Mouse (Mus musculus) liver, adult 2 months (tissue): ENCODE results near the gene Spta1. TPM values are rescaled to one million over a fixed set of nuclear protein-coding genes. Genes with fewer than 3 reads are reported as not detected.

Experiments
- DNase-seq: peaks from one replicate; pipeline ENCODE4 v3.0.0-alpha.2; 2011; ENCODE audit warnings: low read depth, low spot score; ENCODE audit errors: extremely low read depth
- H3K27ac ChIP-seq: fragments of 200-500 bp; replicated peaks from 2 replicates; pipeline ENCODE4 v1.5.1; 2012; ENCODE audit warnings: low read depth, mild to moderate bottlenecking, control low read depth, inconsistent platforms, low read length; ENCODE audit not compliant: insufficient read depth
- H3K27me3 ChIP-seq: fragments of 200-500 bp; 2 replicates; pipeline ENCODE4 v1.6.1; 2012; ENCODE audit warnings: mild to moderate bottlenecking, moderate library complexity, low read length, inconsistent platforms; ENCODE audit not compliant: control insufficient read depth, insufficient read depth
- H3K36me3 ChIP-seq: fragments of 200-500 bp; 2 replicates; pipeline ENCODE4 v1.6.1; 2012; ENCODE audit warnings: low read length, inconsistent platforms; ENCODE audit not compliant: control insufficient read depth, insufficient read depth
- H3K4me1 ChIP-seq: fragments of 200-500 bp; 2 replicates; pipeline ENCODE4 v1.6.1; 2011; ENCODE audit warnings: low read length; ENCODE audit not compliant: control insufficient read depth, insufficient read depth
- H3K4me3 ChIP-seq: fragments of 200-500 bp; 2 replicates; pipeline ENCODE4 v1.5.1; 2011; ENCODE audit warnings: low read depth, mild to moderate bottlenecking, control low read depth, low read length, moderate library complexity; ENCODE audit not compliant: insufficient read depth
- H3K79me2 ChIP-seq: fragments of 200-500 bp; 2 replicates; pipeline ENCODE4 v1.6.1; 2012; ENCODE audit warnings: inconsistent platforms, mild to moderate bottlenecking, low read length, moderate library complexity; ENCODE audit not compliant: control insufficient read depth, insufficient read depth
- H3K9ac ChIP-seq: fragments of 200-500 bp; 2 replicates; pipeline ENCODE4 v1.6.1; 2012; ENCODE audit warnings: low read depth, mild to moderate bottlenecking, control low read depth, inconsistent platforms, low read length
- CTCF ChIP-seq: fragments of 200-500 bp; IDR thresholded peaks from 2 replicates; pipeline ENCODE4 v1.5.1; 2011; ENCODE audit warnings: low read depth, low read length, control low read depth
- POLR2A ChIP-seq: fragments of 200-500 bp; IDR thresholded peaks from 2 replicates; pipeline ENCODE4 v1.6.1; 2011; ENCODE audit warnings: low read length, control low read depth; ENCODE audit not compliant: insufficient read depth; ENCODE audit errors: extremely low read depth
- WGBS: fragments of 180-500 bp; shearing (Covaris S2); methylation state at CpG from one replicate; pipeline ENCODE4 v1.1.7; 2018; 5-methylcytosine and 5-hydroxymethylcytosine counted together
- polyA plus RNA-seq: library from polyadenylated mRNA; depleted of rRNA; stranded (reverse); fragments of >200 nt; gene quantifications from 2 replicates; pipeline ENCODE4 v1.2.3, GENCODE M21; 2012; rRNA removed
- total RNA-seq: library from RNA; depleted of rRNA; stranded (reverse); fragments of >200 nt; gene quantifications from 2 replicates; pipeline ENCODE4 v1.2.3, GENCODE M21; 2014; rRNA removed

Spta1 gene
- total and polyA plus RNA-seq, 2 experiments, result 0.09 TPM; not detected in 1

DNA sequence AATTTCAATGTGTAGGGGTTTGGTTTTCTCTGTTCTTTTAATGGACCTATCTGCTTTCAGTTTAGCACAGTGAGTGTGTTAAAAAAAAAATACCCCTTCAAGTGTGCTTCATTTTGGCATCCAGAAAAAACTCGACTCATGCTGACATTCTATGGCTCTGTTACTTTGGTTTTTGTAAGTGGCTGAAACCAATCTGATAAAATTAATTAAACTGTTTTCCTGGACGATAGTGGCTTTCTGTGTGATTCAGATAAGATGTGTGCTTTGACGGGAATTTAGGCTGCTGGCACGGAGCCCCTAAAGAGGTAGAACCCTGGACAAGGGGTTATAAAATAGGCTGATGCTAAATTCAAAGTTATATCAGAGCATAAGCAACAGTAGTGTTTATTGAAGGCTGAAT lies 96.6 kb downstream of the Spta1 start:
- H3K4me3 ChIP-seq, result no peak overlapping the region
- H3K9ac ChIP-seq, result no peak overlapping the region
- no peak overlapping the region for H3K27ac ChIP-seq
- H3K4me1 ChIP-seq, result no peaks in the 10 kb centered on the region
- no peaks in the 10 kb centered on the region for H3K36me3 ChIP-seq
- no peak for TF ChIP-seq POLR2A
- no peak for TF ChIP-seq CTCF
- H3K79me2 ChIP-seq, result no peaks in the 10 kb centered on the region
- no peaks in the 10 kb centered on the region for H3K27me3 ChIP-seq
- 65% methylated on average over 4 of the region's 4 CpGs for WGBS
- no peak for DNase-seq

DNA sequence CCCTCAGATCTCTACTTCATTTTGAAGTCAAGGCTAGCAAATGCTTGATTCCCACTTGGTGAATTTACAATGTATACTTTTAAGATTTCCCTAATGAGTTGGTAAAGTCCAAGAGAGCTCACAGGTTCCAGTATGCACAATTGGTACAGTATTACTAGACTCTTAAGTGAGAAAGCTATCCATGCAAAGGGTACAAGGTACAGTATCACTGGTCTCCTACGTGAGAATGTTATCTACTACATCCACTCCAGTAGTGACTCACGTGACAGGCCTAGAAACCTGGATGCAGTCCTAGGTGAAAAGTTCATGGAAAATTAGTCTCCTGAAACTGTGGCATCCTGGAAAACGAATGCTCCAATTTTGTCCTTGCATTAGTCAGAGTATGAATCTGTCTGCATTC lies 98.1 kb downstream of the Spta1 start:
- WGBS, result 67% methylated on average over 3 of the region's 3 CpGs
- Histone ChIP-seq H3K4me1 (no peaks in the 10 kb centered on the region), H3K79me2 (no peaks in the 10 kb centered on the region), H3K4me3 (no peak overlapping the region), H3K27ac (no peak overlapping the region), H3K27me3 (no peaks in the 10 kb centered on the region), H3K36me3 (no peaks in the 10 kb centered on the region), H3K9ac (no peak overlapping the region)
- no peak for DNase-seq
- TF ChIP-seq CTCF, result no peak

Other genes starting within 250 kb of the Spta1 start
- 8.4 and 10.9 TPM in 2 replicates for gene Mndal, start 230.3 kb upstream of the Spta1 start, total RNA-seq
- 0.86 and 2.6 TPM in 2 replicates for gene Mndal, start 230.3 kb upstream of the Spta1 start, polyA plus RNA-seq
- 8.9 and 9.8 TPM in 2 replicates for gene Ifi203, start 230.1 kb upstream of the Spta1 start, total RNA-seq
- 1.3 and 2.5 TPM in 2 replicates for gene Ifi203, start 230.1 kb upstream of the Spta1 start, polyA plus RNA-seq
- gene Ifi202b, start 190.0 kb upstream of the Spta1 start, total RNA-seq, result not detected in 2 replicates
- not detected in 2 replicates for gene Ifi202b, start 190.0 kb upstream of the Spta1 start, polyA plus RNA-seq
- gene Ifi205, start 141.0 kb upstream of the Spta1 start, total RNA-seq, result 1.1 and 2.5 TPM in 2 replicates
- 0.10 and 0.22 TPM in 2 replicates for gene Ifi205, start 141.0 kb upstream of the Spta1 start, polyA plus RNA-seq
- gene Olfr433, start 132.1 kb upstream of the Spta1 start, total RNA-seq, result not detected in 2 replicates
- not detected in 2 replicates for gene Olfr433, start 132.1 kb upstream of the Spta1 start, polyA plus RNA-seq
- not detected in 2 replicates for gene Olfr432, start 123.6 kb upstream of the Spta1 start, total RNA-seq
- gene Olfr432, start 123.6 kb upstream of the Spta1 start, polyA plus RNA-seq, result not detected in 2 replicates
- not detected in 2 replicates for gene Olfr430, start 106.2 kb upstream of the Spta1 start, total RNA-seq
- gene Olfr430, start 106.2 kb upstream of the Spta1 start, polyA plus RNA-seq, result not detected in 2 replicates
- not detected in 2 replicates for gene Olfr429, start 88.4 kb upstream of the Spta1 start, total RNA-seq
- gene Olfr429, start 88.4 kb upstream of the Spta1 start, polyA plus RNA-seq, result not detected in 2 replicates
- not detected in 2 replicates for gene Olfr427, start 75.9 kb upstream of the Spta1 start, total RNA-seq
- gene Olfr427, start 75.9 kb upstream of the Spta1 start, polyA plus RNA-seq, result not detected in 2 replicates
- gene Olfr231, start 51.6 kb upstream of the Spta1 start, total RNA-seq, result not detected in 2 replicates
- not detected in 2 replicates for gene Olfr231, start 51.6 kb upstream of the Spta1 start, polyA plus RNA-seq
- gene Olfr424, start 41.3 kb upstream of the Spta1 start, total RNA-seq, result not detected in 2 replicates
- not detected in 2 replicates for gene Olfr424, start 41.3 kb upstream of the Spta1 start, polyA plus RNA-seq
- gene Olfr420, start 17.1 kb upstream of the Spta1 start, total RNA-seq, result not detected in 2 replicates
- gene Olfr420, start 17.1 kb upstream of the Spta1 start, polyA plus RNA-seq, result not detected in 2 replicates
- not detected in 2 replicates for gene Olfr419, start 79.3 kb downstream of the Spta1 start, total RNA-seq
- not detected in 2 replicates for gene Olfr419, start 79.3 kb downstream of the Spta1 start, polyA plus RNA-seq
- not detected in 2 replicates for gene Mptx1, start 157.7 kb downstream of the Spta1 start, total RNA-seq
- not detected in 2 replicates for gene Mptx1, start 157.7 kb downstream of the Spta1 start, polyA plus RNA-seq
- not detected in 2 replicates for gene Olfr417, start 192.3 kb downstream of the Spta1 start, total RNA-seq
- gene Olfr417, start 192.3 kb downstream of the Spta1 start, polyA plus RNA-seq, result not detected in 2 replicates
- not detected in 2 replicates for gene Olfr248, start 218.3 kb downstream of the Spta1 start, total RNA-seq
- gene Olfr248, start 218.3 kb downstream of the Spta1 start, polyA plus RNA-seq, result not detected in 2 replicates